Mouse (Mus musculus): Measurements from ENCODE around the gene Rybp. TPM values are rescaled to one million over a fixed set of nuclear protein-coding genes. Genes with fewer than 3 reads are reported as not detected.

The Rybp gene
- polyA plus RNA-seq, 1 experiment from 2014 or later = 19.0 TPM

DNA sequence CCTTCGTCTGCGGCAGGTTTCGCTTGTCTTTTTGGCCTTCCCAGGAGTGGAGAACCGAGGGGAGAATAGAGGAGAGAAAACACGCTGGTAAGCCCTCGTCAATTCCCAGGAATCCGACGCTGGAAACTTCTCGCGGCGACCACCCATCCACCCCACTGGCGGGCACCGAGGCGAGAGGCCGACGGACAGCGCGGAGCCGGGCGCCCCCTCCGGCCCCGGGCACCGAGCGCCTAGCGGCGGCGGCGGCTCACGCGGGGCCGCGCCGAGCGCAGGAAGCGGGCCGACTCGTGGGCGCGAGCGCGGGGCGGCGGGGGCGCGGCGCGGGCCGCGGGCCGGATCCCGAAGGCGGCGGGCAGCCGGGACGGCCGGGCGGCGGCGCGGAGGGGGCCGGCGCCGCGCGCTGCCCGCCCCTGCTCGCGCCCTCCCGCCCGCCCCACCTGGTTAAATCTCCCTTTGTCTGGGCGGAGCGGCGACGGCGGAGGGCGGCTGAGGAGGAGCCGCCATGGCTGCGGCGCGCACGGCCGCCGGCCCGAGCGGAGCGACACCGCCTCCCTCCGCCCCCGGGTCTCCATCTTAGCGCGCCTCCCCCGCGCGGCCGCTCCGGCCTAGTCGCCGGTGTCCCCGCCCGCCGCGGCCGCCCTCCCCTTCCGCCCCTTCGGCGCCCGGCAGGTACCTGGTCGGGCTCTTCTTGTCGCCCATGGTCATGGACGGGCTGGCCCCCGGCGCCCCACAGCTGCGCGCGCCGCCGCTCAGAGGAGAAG lies 532 bp downstream of the Rybp start:
- Histone ChIP-seq H3K4me1 (peaks cover 10% of the 10 kb centered on the region), H3K27me3 (replicated peaks) (no peaks in the 10 kb centered on the region), H3K4me3 (replicated peaks) (peak overlapping the region; percentile 73), H3K27ac (peak overlapping the region; percentile 96), H3K4me2 (peak overlapping the region; percentile 68), H3K36me3 (no peaks in the 10 kb centered on the region), H3K9ac (peak overlapping the region; percentile 78), H3K9me3 (no peaks in the 10 kb centered on the region)
- WGBS = under 1% methylated on average over 64 of the region's 117 CpGs
- ATAC-seq (ENCODE audit: insufficient read depth, low FRiP score, low read depth) = peak; percentile 78

DNA sequence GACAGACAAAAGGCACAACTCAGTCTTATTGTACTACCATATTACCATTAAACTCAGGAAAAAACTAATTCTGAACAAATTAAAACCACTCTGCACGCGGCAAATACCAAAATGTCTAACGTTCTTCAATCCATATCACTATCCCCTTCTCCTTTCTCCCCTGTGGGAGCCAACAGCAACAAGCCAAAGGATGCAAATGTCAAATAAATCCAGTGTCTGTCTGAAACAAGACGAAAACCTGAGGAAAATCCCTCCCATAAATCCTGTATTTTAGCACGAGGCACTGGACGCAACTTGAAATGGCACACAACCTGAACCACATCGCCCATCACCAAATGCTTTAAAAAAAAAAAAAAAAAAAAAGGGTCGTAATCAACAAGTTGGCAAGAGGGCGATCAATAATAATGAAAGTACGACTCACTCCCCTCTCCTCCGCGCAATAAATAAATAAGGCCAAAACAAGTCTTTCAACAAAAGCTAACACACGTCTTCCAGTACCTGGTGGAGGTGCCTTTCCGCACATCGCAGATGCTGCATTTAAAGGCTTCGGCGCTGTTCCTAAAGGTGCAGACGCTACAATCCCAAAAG lies 1.2 kb downstream of the Rybp start:
- ATAC-seq (ENCODE audit: insufficient read depth, low FRiP score, low read depth) = no peak
- Histone ChIP-seq H3K4me2 (peak overlapping the region; percentile 68), H3K9ac (peak overlapping the region; percentile 78; the same call in 1 of the 2 replicates), H3K4me1 (peaks cover 10% of the 10 kb centered on the region), H3K27me3 (replicated peaks) (no peaks in the 10 kb centered on the region), H3K27ac (peak overlapping the region; percentile 96), H3K36me3 (no peaks in the 10 kb centered on the region), H3K9me3 (no peaks in the 10 kb centered on the region), H3K4me3 (replicated peaks) (peak overlapping the region; percentile 73)
- WGBS = 3% methylated on average over 18 of the region's 18 CpGs

DNA sequence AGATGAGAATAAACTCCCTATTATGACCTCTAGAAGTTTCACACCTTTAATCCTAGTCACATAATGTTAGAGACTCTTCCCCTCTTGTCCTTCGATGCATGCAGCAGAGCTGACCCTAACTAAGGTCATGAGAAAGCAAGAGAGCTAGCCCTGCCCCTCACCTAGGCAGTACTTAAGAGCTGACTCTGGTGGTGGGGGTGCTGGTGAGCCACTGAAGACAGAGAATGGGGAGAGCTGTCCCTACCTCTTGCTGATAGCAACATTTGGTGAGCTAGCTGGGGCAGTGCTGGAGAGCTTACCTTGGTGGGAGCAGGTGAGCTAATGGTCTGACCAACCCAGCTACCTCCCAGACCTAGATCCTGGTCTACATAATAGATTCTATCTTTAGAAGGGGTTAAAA lies 8.4 kb downstream of the Rybp start:
- Histone ChIP-seq H3K4me2 (no peak overlapping the region), H3K27ac (no peak overlapping the region), H3K4me1 (peaks cover 1% of the 10 kb centered on the region; the same call in 1 of the 2 replicates), H3K9me3 (no peaks in the 10 kb centered on the region), H3K27me3 (replicated peaks) (no peaks in the 10 kb centered on the region), H3K4me3 (replicated peaks) (no peak overlapping the region), H3K9ac (no peak overlapping the region), H3K36me3 (no peaks in the 10 kb centered on the region)
- 71% methylated on average over 1 of the region's 1 CpGs for WGBS
- no peak for ATAC-seq (ENCODE audit: insufficient read depth, low FRiP score, low read depth)

DNA sequence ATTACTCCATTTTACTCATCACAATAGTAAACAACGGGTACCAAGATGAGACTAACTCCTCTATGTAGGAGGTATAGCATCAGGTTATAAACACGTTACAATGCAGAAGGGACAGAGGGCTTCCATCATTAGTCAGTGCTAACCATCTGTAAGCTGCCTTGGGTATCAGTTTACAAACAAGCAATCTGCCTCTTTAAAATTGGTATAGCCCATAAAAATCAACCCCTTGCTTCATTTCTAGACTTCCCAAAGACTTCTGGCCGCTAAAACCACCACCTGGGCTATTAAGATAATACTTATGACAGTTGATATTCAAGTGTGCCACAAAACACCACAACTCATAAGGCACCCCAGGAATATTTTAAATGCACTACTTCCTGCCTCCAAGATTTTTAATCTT lies 10.9 kb downstream of the Rybp start:
- H3K9me3 ChIP-seq = no peaks in the 10 kb centered on the region
- peaks cover 6% of the 10 kb centered on the region for H3K4me1 ChIP-seq
- H3K36me3 ChIP-seq = no peaks in the 10 kb centered on the region
- no peak overlapping the region for H3K4me3 ChIP-seq (replicated peaks)
- H3K27me3 ChIP-seq (replicated peaks) = no peaks in the 10 kb centered on the region
- H3K27ac ChIP-seq = no peak overlapping the region
- no peak overlapping the region for H3K9ac ChIP-seq
- H3K4me2 ChIP-seq = no peak overlapping the region
- no peak for ATAC-seq (ENCODE audit: insufficient read depth, low FRiP score, low read depth)
- WGBS = 80% methylated on average over 3 of the region's 3 CpGs

DNA sequence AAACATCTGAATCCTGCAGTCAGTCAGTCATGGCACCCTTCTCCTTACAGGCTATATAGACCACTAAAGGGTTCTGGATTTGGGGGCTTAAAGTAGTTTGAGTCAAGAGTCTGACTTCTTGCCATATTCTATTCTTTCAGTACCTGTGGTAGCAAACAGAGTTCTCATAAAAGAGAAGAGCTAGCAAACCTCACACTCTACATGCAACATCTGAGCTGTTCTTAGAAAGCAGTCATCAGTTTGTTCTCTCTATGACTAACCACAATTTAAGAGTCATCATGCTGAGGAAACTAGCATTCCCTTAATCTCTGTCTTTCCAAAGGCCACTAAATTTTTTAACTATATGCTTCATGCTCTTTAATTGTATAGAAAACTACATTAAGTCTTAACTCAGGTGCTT lies 11.6 kb downstream of the Rybp start:
- Histone ChIP-seq H3K4me2 (no peak overlapping the region), H3K4me3 (replicated peaks) (no peak overlapping the region), H3K9me3 (no peaks in the 10 kb centered on the region), H3K27me3 (replicated peaks) (no peaks in the 10 kb centered on the region), H3K36me3 (no peaks in the 10 kb centered on the region), H3K27ac (no peak overlapping the region), H3K9ac (no peak overlapping the region), H3K4me1 (peaks cover 6% of the 10 kb centered on the region)
- ATAC-seq (ENCODE audit: insufficient read depth, low FRiP score, low read depth) = no peak

DNA sequence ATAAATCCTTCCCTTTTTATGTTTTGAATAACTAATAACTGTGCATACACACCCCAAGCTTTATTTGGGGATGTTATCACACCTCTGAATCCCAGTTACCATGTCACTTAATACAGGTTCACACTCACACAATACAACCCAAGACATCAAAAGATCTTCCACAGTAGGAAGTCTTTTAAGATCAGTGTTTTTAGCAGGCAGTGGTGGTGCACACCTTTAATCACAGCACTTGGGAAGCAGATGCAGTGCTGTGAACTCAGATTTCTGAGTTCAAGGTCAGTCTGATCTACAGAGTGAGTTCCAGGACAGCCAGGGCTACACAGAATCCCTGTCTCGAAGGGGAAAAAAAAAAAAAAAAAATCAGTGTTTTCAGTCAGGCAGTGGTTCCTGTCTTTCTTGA lies 13.7 kb downstream of the Rybp start:
- H3K9me3 ChIP-seq = no peaks in the 10 kb centered on the region

DNA sequence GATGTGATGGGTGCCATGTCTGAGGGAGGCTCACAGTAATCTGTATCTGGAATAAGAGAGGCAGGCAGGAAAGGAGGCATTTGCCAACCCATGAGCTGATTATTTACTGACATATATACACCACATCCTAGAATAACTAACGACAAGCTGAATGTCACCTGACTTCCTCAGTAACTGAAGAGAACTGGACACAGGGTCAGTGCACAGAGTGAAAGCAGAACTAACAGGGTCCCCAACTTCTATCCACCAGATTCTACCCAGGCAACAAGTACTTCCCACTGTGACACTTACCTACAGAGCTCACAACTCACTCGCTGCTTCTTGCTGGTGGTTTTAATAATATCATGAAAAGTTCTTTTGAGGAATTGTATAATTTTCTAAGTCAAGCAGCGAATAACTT lies 15.3 kb downstream of the Rybp start:
- Histone ChIP-seq H3K36me3 (no peaks in the 10 kb centered on the region), H3K4me1 (peaks cover 6% of the 10 kb centered on the region), H3K27ac (no peak overlapping the region), H3K9ac (no peak overlapping the region), H3K27me3 (replicated peaks) (no peaks in the 10 kb centered on the region), H3K9me3 (no peaks in the 10 kb centered on the region), H3K4me3 (replicated peaks) (no peak overlapping the region), H3K4me2 (no peak overlapping the region)
- 65% methylated on average over 3 of the region's 3 CpGs for WGBS
- no peak for ATAC-seq (ENCODE audit: insufficient read depth, low FRiP score, low read depth)

More for the DNA sequence above, 13.7 kb downstream of the Rybp start:
- Histone ChIP-seq H3K4me2 (no peak overlapping the region), H3K27me3 (replicated peaks) (no peaks in the 10 kb centered on the region), H3K9ac (no peak overlapping the region), H3K36me3 (no peaks in the 10 kb centered on the region), H3K4me3 (replicated peaks) (no peak overlapping the region), H3K27ac (no peak overlapping the region), H3K4me1 (peaks cover 6% of the 10 kb centered on the region)
- WGBS = 42% methylated on average over 1 of the region's 1 CpGs
- ATAC-seq (ENCODE audit: insufficient read depth, low FRiP score, low read depth) = no peak

DNA sequence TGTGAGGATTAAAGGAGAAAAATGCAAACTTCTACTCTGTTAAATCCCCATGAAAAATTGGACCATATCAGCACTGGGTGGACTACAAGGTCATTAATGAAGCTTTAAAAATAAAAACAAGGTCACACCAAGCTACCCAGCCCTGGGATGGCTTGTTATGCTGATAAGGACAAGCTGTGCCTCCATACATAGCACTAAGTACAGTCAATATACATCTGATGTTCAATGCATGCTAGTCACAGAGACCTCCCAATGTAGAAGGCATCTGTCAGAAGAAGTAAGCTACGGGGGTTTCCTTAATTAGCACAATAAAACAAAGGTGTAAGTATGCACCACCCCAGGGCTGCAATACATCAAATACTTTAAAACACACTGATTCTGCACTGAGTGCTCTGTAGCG lies 16.5 kb downstream of the Rybp start:
- 71% methylated on average over 2 of the region's 2 CpGs for WGBS
- Histone ChIP-seq H3K27ac (no peak overlapping the region), H3K9me3 (no peaks in the 10 kb centered on the region), H3K4me2 (no peak overlapping the region), H3K36me3 (no peaks in the 10 kb centered on the region), H3K9ac (no peak overlapping the region), H3K4me3 (replicated peaks) (no peak overlapping the region), H3K4me1 (peaks cover 6% of the 10 kb centered on the region), H3K27me3 (replicated peaks) (no peaks in the 10 kb centered on the region)
- no peak for ATAC-seq (ENCODE audit: insufficient read depth, low FRiP score, low read depth)

DNA sequence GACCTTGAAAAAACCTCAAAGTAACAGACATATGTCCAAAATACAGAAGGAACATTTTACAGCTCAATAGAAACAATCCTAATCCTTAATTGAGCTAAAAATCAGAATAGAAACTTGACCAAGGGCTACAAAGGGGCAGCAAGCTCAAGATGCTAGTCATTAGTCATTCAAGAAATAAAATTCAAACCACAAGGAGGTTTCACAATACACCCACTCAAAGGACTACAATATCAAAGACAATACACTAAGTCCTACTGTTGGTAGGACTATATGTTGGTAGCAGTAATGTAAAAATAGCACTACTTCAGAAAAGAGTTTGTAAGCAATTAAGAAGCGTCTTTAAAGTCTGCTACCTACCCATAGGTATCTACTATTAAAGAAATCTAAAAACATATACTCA lies 27.7 kb downstream of the Rybp start:
- H3K9ac ChIP-seq = no peak overlapping the region
- H3K36me3 ChIP-seq = no peaks in the 10 kb centered on the region
- no peaks in the 10 kb centered on the region for H3K9me3 ChIP-seq
- no peak overlapping the region for H3K4me3 ChIP-seq (replicated peaks)
- no peaks in the 10 kb centered on the region for H3K27me3 ChIP-seq (replicated peaks)
- no peak for ATAC-seq (ENCODE audit: insufficient read depth, low FRiP score, low read depth)
- H3K27ac ChIP-seq = no peak overlapping the region
- H3K4me1 ChIP-seq = no peaks in the 10 kb centered on the region
- 96% methylated on average over 1 of the region's 1 CpGs for WGBS
- H3K4me2 ChIP-seq = no peak overlapping the region

DNA sequence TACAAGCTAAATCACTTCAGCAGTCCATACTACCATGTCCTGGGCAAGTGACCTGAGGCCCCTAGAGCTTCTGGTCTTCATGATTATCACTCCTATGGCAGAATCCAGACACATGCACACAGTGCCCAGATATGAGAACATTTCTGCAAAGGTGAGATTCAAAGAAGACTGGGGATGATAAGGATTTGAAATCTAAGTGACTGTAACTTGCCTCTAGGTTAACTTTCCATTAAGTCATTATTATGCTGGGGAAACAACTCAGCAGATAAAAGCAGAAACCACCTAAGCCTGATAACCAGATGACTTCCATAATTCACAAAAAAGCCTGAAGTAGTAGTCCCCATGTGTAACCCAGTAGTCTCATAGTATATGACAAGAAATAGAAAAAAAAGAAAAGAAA lies 29.0 kb downstream of the Rybp start:
- Histone ChIP-seq H3K9me3 (no peaks in the 10 kb centered on the region), H3K4me1 (no peaks in the 10 kb centered on the region), H3K9ac (no peak overlapping the region), H3K4me2 (no peak overlapping the region), H3K36me3 (no peaks in the 10 kb centered on the region), H3K27ac (no peak overlapping the region), H3K27me3 (replicated peaks) (no peaks in the 10 kb centered on the region), H3K4me3 (replicated peaks) (no peak overlapping the region)
- ATAC-seq (ENCODE audit: insufficient read depth, low FRiP score, low read depth) = no peak

DNA sequence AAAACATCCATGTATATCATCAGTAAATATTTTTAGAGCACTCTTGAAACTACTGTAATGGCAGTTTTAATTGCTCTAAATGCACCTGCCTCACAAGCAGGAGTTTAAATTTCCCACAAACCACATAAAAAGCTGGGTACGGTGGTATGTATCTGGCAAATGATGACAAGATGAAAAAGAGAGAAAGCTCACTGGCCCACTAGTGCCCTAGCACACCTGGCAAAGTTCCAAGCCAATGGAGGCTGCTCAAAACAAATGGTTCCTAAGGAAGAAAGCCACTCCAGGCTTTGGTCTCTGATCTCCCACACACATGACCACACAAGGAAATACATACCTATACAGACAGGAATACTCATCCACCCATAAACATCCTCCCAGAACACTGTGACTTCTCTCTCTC lies 31.9 kb downstream of the Rybp start:
- Histone ChIP-seq H3K36me3 (no peaks in the 10 kb centered on the region), H3K4me3 (replicated peaks) (no peak overlapping the region), H3K27ac (no peak overlapping the region), H3K9me3 (no peaks in the 10 kb centered on the region), H3K4me2 (no peak overlapping the region), H3K4me1 (no peaks in the 10 kb centered on the region), H3K9ac (no peak overlapping the region), H3K27me3 (replicated peaks) (no peaks in the 10 kb centered on the region)
- no peak for ATAC-seq (ENCODE audit: insufficient read depth, low FRiP score, low read depth)
- 39% methylated on average over 1 of the region's 1 CpGs for WGBS

DNA sequence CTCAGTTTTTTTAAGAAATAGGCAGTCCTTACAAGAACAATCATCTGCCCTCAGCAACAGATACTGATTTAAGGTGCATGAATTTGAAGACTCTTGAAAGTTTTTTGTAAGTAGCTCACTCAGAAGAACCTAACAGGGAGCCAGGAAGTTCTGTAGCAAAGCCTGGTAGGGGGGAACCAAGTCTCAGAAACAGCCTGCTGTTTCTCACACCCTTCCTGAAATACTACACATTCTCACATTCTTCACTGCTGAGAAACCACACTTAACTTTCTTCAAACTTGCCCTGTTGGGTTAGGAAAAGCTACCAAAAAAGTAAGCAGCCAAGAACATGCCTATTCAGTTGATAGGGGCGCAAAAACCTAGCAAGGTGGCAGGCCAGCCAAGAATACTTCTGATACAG lies 32.6 kb downstream of the Rybp start:
- WGBS = 89% methylated on average over 1 of the region's 1 CpGs
- ATAC-seq (ENCODE audit: insufficient read depth, low FRiP score, low read depth) = no peak
- Histone ChIP-seq H3K4me3 (replicated peaks) (no peak overlapping the region), H3K27me3 (replicated peaks) (no peaks in the 10 kb centered on the region), H3K27ac (no peak overlapping the region), H3K4me1 (no peaks in the 10 kb centered on the region), H3K9me3 (no peaks in the 10 kb centered on the region), H3K36me3 (no peaks in the 10 kb centered on the region), H3K9ac (no peak overlapping the region), H3K4me2 (no peak overlapping the region)
